ENCODE assay signal across 8 mouse cellular contexts in the genomic region with DNA sequence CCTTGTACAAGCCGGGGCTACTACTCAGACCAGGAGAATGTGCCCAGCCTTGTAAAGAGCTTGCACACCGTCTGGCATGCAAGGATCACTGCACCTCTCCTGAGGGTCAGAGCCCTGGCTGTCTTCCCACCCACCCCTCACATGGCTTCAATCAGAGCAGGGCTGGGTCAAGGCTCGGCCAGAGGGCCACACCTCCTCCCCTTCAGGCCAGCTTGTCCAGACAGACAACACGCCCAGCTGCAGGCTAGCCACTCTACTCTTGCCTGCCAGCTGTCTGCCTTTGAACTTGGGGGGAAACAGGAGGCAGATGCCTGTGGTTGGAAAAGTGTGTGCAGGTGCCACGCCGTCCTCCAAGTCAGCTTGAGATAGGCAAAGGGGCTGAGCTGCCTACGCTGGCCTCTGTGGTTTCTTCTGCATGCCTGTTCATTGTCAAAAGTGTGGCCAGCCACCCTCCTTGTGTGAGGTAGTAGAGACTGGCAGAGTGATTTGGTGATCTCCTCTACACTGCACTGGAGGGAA. TPM values are rescaled to one million over a fixed set of nuclear protein-coding genes. Genes with fewer than 3 reads are reported as not detected.
DNase-seq lines count a peak whose midpoint lies in the region; ATAC-seq lines count a peak whose summit lies in the region.

No protein-coding gene starts in this region.

- H3K27ac ChIP-seq in neural tube, embryonic 15.5 days (replicated peaks), result no peak overlapping the region
- H3K27ac ChIP-seq in stomach, embryonic 16.5 days (ENCODE audit: low read length), result peak overlapping the region; percentile 17

- H3K4me1 ChIP-seq in neural tube, embryonic 15.5 days, result peaks cover 10% of the 10 kb centered on the region; the same call in 1 of the 2 replicates
- peaks cover 16% of the 10 kb centered on the region for H3K4me1 ChIP-seq in stomach, embryonic 16.5 days (ENCODE audit: control insufficient read depth, insufficient read depth, low read length)

- H3K4me3 ChIP-seq in neural tube, embryonic 15.5 days (replicated peaks), result no peak overlapping the region
- no peak overlapping the region for H3K4me3 ChIP-seq in stomach, embryonic 16.5 days (replicated peaks; ENCODE audit: low read length)

- no peaks in the 10 kb centered on the region for H3K36me3 ChIP-seq in neural tube, embryonic 15.5 days
- H3K36me3 ChIP-seq in stomach, embryonic 16.5 days (ENCODE audit: control insufficient read depth, insufficient read depth, low read length), result no peaks in the 10 kb centered on the region

- 48% methylated on average over 7 of the region's 7 CpGs for whole genome bisulfite sequencing in neural tube, embryonic 15.5 days
- WGBS in stomach, embryonic 16.5 days, result 24% methylated on average over 7 of the region's 7 CpGs

- no peak for ATAC-seq in neural tube, embryonic 15.5 days (ENCODE audit: low FRiP score)
- ATAC-seq in stomach, embryonic 16.5 days (ENCODE audit: insufficient read depth, low FRiP score), result 0 out of 2 replicates have a peak, but pooled peaks have one; percentile 8
- ATAC-seq in erythroblast, adult 5-6 weeks (replicated peaks; ENCODE audit: low FRiP score, poor library complexity, severe bottlenecking), result no peak

- H3K4me2 ChIP-seq in neural tube, embryonic 15.5 days, result no peak overlapping the region
- H3K4me2 ChIP-seq in stomach, embryonic 16.5 days (ENCODE audit: low read depth, low read length), result no peak overlapping the region

- peak; percentile 69 for DNase-seq in neural tube, embryonic 10.5 days (ENCODE audit: extremely low spot score, low spot score)
- DNase-seq in forelimb bud, embryonic 11.5 days (ENCODE audit: low read depth, low spot score), result peak; percentile 52
- peak; percentile 74 for DNase-seq in kidney, postnatal 10 days
- no peak for DNase-seq in c-Kit-positive CD71-positive TER-119-positive erythroid progenitor cells, embryonic 14.5 days (ENCODE audit: low spot score)
- DNase-seq in left cerebral cortex, adult 11 months (ENCODE audit: low spot score), result no peak

- H3K9ac ChIP-seq in neural tube, embryonic 15.5 days (replicated peaks), result no peak overlapping the region
- no peak overlapping the region for H3K9ac ChIP-seq in stomach, embryonic 16.5 days (ENCODE audit: low read length)

- no peaks in the 10 kb centered on the region for H3K27me3 ChIP-seq in neural tube, embryonic 15.5 days (replicated peaks)
- H3K27me3 ChIP-seq in stomach, embryonic 16.5 days (ENCODE audit: control insufficient read depth, insufficient read depth, low read length), result no peaks in the 10 kb centered on the region

- H3K9me3 ChIP-seq in neural tube, embryonic 15.5 days (replicated peaks), result no peaks in the 10 kb centered on the region
- no peaks in the 10 kb centered on the region for H3K9me3 ChIP-seq in stomach, embryonic 16.5 days (replicated peaks; ENCODE audit: control insufficient read depth, low read length)

RNA-seq across cellular contexts. Expression of a gene that starts 9.0 kb away (rescaled TPM):
- polyA plus RNA-seq in neural tube, embryonic 15.5 days (2015; fragmentation: Nextera tagmentation; extraction: Ambion mirVana), result not detected in 2 replicates
- polyA plus RNA-seq in stomach, embryonic 16.5 days (2015; fragmentation: Nextera tagmentation; extraction: Ambion mirVana), result not detected in 2 replicates
- total RNA-seq in erythroblast, adult 5-6 weeks (2015; ENCODE audit: low replicate concordance), result not detected in 2 replicates
- not detected in 2 replicates for total RNA-seq in erythroblast, adult 5-6 weeks (2017; ENCODE audit: low replicate concordance)

Comparison
In these comparisons a context has a peak if more than half of its experiments do, and no peak if none do; other contexts are left out.
1. DNase-seq: peak in neural tube, embryonic 10.5 days (single experiment), forelimb bud, embryonic 11.5 days (single experiment) and kidney, postnatal 10 days (single experiment); none in c-Kit-positive CD71-positive TER-119-positive erythroid progenitor cells, embryonic 14.5 days (single experiment) and left cerebral cortex, adult 11 months (single experiment).